Mouse (Mus musculus): Measurements from ENCODE around the gene Sgca.

Sgca gene

DNA sequence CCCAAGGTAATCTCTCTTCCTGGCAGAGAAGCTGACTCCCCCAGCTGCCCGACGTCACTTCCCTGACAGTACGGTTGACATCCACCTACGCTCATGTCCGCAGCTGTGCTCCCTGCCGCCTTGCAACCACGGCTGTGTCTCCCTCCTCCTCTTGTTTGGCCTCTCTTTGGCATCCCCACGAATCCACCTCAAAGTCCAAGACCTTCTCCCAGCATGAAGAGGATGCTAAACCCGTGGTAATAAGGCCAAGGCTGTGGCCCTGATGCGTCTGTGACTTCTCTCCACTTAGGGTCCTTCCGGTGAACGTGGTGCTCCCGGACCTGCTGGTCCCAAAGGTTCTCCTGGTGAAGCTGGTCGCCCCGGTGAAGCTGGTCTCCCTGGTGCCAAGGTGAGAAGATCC lies 33.1 kb downstream of the Sgca start:
- DNase-seq (ENCODE audit: low spot score): no peak

DNA sequence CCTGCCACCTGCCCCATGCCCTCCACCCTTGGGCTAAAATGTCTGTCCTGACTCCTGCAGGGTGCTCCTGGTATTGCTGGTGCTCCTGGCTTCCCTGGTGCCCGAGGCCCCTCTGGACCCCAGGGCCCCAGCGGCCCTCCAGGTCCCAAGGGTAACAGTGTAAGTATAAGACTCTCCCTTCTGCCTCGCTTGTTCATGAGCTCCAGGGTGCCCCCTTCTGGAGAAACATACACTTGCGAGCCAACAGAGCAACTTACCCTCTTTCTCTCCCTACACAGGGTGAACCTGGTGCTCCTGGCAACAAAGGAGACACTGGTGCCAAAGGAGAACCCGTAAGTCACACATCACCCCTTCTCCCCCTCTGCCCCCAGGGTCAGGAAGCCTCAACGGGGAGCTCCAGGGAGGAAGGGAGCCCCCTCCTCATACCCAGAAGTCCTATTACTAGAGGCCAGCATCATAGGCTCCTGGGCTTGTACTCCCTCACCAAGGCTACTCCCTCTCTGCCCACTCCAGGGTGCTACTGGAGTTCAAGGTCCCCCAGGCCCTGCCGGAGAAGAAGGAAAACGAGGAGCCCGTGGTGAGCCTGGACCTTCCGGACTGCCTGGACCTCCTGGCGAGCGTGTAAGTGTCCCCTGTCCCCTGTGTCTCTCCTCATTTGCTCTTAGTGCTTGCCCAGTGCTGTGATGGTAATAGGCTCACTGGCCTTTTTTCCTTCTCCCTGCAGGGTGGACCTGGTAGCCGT lies 33.7 kb downstream of the Sgca start:
- DNase-seq (ENCODE audit: low spot score): no peak

DNA sequence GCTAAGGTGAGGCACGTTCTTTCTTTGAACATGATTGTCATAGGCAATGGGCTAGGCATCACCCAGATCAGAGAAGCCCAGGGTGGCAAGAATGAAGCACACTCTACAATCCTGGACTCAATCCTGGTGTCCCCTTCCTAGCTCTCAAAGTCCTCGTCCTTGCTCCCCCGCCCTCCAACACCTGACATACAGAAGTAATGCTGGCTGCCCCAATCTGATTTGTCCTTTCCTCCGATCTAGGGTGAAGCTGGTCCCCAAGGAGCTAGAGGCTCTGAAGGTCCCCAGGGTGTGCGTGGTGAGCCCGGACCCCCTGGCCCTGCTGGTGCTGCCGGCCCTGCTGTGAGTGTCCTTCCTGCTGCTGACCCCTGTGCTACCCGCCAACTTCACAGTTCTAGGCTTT lies 34.4 kb downstream of the Sgca start:
- DNase-seq (ENCODE audit: low spot score): no peak

- no peak for DNase-seq (ENCODE audit: low spot score)
Measured at GRCm38 (mm10) chr11:94941121-94941520, 35.0 kb downstream of the Sgca start.

- DNase-seq (ENCODE audit: low spot score): peak; percentile 81
Measured at GRCm38 (mm10) chr11:94939280-94939679, 36.8 kb downstream of the Sgca start.

- no peak for DNase-seq (ENCODE audit: low spot score)
Measured at GRCm38 (mm10) chr11:94938296-94938695, 37.8 kb downstream of the Sgca start.

DNA sequence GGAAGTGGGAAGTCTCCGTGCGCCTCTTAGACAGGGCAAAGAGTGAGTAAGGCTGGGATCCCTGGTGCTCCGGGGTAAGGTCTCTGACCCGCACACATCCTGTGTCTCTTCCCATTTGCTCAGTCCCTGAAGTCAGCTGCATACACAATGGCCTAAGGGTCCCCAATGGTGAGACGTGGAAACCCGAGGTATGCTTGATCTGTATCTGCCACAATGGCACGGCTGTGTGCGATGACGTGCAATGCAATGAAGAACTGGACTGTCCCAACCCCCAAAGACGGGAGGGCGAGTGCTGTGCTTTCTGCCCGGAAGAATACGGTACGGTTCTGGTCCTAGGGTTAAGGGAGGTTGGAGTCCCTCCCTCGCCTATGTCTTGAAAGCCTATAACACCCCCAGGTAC lies 38.3 kb downstream of the Sgca start:
- no peak for DNase-seq (ENCODE audit: low spot score)

- DNase-seq (ENCODE audit: low spot score): no peak
Measured at GRCm38 (mm10) chr11:94937335-94937781, 38.8 kb downstream of the Sgca start.

GRCm38 (mm10) chr11:94936851-94937295 lies 39.3 kb downstream of the Sgca start:
- peak; percentile 90 for DNase-seq (ENCODE audit: low spot score)

- no peak for DNase-seq (ENCODE audit: low spot score)
Measured at GRCm38 (mm10) chr11:94936045-94936444, 40.1 kb downstream of the Sgca start, which contains the start of gene Col1a1. TSS of gene Col1a1 (plus strand) at chr11:94936224.

DNA sequence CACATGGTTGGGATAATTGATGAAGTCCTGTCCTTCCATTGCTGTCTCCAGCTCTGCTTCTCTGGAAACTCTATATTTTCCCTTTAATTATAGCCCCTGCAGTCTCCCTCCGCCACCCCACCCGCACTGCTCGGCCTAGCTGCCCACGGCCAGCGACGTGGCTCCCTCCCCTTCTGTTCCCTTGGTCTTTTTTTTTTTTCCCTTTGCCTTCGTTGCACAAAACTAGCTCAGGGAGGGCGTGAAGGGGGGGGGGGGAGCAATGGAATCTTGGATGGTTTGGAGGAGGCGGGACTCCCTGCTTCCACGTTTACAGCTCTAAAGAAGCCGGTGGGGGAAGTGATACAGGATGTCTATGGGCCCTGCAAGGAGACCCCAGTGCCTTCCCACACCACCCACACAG lies 41.6 kb downstream of the Sgca start:
- DNase-seq (ENCODE audit: low spot score): no peak

DNA sequence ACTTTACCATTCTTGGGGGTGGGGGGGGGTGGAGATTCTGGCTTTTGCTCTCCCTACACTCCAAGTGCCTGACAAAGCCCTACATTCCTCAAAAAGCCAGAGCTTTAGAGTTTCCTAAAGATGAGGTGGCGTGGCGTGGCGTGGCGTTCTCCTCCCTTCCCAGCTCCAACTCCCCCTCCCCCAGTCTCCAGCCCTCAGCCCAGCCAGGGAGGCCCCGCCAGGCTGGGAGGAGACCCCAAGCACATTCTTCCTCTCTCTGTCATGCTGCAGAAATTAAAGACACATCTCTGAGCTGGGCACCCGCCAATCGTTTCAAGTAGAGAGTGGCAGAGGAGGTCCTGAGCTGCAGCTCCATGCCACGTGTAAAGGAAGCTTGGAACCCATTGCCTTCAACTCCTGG lies 42.5 kb downstream of the Sgca start:
- no peak for DNase-seq (ENCODE audit: low spot score)

DNA sequence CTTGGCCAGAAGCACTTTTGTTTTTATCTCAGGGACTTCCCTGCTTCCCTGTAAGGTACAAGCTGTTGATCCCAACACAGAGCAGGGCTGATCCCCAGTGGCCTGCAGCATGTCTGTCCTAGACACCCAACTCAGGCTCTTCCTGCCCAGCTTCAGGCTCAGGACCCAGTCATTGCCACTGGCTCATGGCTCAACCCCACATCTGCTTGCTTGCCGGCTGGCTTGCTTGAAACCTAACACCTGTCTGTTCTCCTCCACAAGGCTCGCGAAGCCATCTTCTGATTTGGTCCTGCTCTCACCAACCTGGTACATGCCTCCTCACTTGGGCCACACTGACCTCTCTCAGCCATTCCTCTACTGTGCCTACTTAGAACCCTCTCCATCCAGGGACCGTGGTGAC lies 46.0 kb downstream of the Sgca start:
- DNase-seq (ENCODE audit: low spot score): peak; percentile 35

- DNase-seq (ENCODE audit: low spot score): peak; percentile 38
Measured at GRCm38 (mm10) chr11:94929599-94929998, 46.5 kb downstream of the Sgca start.

DNA sequence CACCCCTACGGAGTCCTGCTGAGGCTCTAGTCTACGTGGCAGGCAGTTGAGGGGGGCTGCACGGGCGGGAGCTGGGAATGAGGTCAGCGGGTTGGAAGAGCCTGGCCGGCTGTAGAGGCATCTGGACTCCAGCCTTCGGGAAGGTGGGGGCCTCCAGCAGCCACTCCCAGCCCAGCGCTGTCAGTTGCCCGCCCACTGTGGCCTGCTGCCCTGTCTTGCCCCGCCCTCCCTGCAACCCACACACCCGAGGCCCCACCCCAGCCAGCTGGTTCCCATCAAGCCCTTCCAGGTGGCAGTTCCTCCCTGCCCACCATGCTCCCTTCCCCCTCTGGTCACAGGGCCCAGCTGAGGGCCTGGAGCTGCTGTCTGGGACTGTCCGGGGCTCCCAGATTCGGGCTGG lies 47.3 kb downstream of the Sgca start:
- peak; percentile 91 for DNase-seq (ENCODE audit: low spot score)

DNA sequence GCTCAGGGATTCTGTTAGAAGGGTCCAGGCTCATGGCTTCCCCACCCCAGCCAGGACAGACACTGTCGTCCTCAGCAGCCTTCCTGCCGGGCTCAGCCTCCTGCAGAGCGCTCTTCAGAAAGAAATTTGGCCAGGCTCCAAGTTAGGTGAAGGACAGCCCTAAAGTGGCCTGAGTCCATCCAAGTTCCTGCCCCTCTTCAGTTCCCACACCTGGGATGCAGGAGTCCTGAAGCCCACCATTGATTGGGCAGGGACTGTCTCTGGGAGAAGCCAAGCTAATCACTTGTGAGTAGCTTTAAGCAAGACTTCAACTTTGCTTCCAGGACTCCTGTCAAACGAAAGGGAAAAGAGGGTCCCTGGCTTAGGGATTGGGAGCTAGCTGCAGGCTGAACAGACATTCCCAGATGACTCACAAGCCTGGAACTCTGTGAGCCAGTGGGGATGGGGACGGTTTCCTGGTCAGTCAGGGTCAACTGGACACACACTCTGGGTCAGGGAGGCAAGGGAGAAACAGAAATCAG lies 48.3 kb downstream of the Sgca start:
- peak; percentile 64 for DNase-seq (ENCODE audit: low spot score)

DNA sequence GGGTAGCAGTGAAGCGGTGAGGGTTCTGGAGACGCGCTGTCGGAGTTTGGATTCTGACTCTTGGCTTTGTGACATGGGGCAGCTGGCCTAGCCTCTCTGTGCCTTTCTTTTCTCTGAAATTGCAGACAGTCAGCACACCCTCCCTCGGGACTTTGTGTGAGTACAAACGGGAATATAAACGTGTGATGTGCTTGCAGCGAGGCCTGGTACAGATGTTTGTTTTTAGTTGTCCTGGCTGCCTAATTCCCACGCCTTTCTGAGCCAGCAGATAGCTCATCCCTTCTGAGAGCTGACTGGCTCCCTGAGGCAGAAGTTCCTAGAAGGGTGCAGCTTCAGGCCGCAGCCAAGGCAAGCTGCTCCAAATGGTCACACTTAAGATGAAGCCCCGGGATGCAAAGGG lies 49.7 kb downstream of the Sgca start:
- no peak for DNase-seq (ENCODE audit: low spot score)

DNA sequence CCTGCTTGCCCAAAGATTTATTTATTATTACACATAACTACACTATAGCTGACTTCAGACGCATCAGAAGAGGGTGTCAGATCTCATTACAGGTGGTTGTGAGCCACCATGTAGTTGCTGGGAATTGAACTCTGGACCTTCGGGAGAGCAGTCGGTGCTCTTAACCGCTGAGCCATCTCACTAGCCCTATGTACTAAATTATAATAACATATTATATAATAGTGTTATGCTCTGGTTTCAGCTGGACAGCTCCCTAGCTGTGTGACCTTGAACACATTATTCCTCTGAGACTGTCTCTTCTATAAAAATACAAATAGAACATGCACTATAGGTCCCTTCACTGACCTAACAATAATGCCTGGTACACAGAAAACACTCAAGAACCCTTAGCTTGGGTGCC lies 51.1 kb downstream of the Sgca start:
- DNase-seq (ENCODE audit: low spot score): no peak

DNA sequence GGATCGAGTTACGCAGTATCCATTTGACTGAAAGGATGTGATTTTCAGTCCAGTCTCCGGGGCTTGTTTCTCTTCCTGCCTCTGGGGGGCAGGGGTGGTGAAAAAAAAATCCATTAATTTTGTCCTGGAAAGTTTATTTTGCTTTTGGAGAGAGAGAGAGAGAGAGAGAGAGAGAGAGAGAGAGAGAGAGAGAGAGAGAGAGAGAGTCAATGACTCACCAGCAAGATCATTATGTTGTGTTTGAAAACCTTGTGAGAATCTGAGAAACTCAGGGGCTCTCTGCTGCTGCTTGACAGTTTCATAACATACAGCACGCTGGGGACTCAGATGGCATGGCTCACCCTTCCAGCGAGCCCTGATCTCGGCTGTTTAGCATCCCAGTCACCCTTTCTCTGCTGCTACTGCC lies 55.1 kb downstream of the Sgca start:
- DNase-seq (ENCODE audit: low spot score): no peak

GRCm38 (mm10) chr11:94917717-94918116 lies 58.4 kb downstream of the Sgca start:
- no peak for DNase-seq (ENCODE audit: low spot score)

- DNase-seq (ENCODE audit: low spot score): peak; percentile 65
Measured at GRCm38 (mm10) chr11:94916477-94916876, 59.6 kb downstream of the Sgca start.

DNA sequence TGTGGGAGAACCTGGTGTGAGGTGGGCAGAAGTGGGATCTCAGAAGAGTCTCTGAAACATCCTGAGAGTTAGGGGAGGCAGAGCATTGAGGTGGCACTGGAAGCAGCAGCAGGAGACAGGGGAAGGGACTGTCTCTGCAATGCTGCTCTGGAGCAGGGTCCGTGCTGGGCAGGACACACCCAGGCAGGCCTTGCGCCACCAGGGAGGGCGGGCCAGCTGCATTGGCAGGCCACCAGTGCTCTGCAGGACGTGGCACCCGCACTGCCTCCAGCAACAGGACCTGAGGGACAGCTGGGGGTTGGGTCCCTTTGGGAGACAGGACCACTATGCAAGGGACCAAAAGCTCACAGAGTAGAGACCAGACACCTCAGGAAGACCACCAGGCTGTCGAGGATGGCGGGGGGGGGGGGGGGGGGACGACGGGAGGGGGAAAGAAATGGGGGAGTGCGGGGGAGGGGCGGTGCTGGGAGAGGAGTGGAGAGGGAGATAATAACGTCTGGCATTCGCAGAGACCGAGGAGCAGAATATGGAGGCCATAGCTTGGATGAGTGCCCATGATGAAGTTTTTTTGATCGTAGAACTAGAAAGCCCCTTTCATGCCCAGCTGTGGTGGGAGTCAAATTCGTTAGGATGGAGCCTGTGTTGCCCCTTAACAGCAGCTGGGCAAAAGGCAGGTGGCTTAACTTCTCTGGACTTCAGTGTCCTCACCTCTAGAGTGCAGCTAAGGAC lies 60.3 kb downstream of the Sgca start:
- DNase-seq (ENCODE audit: low spot score): peak; percentile 76
